In genomic region chr15:79798591-79798990, GRCm38 (mm10) we compare ENCODE assay signal across 11 mouse cellular contexts. TPM values are rescaled to one million over a fixed set of nuclear protein-coding genes. Genes with fewer than 3 reads are reported as not detected.
"Had no signal": no experiment of that assay in that cellular context is flagged by ENCODE, and none has a peak within 500 bp of the region (broad histone marks: within the 10 kb centered on the region; RNA-seq: fewer than 3 reads in every experiment).

No protein-coding gene starts in this region.

- H3K9ac ChIP-seq: limb, embryonic 13.5 days; liver, embryonic 14.5 days; midbrain, embryonic 12.5 days had no signal

- H3K27ac ChIP-seq: kidney, postnatal 0 days; limb, embryonic 13.5 days; liver, embryonic 14.5 days; midbrain, embryonic 12.5 days had no signal

- H3K4me3 ChIP-seq: limb, embryonic 13.5 days; midbrain, embryonic 12.5 days had no signal

- H3K36me3 ChIP-seq: limb, embryonic 13.5 days; midbrain, embryonic 12.5 days had no signal

- H3K4me2 ChIP-seq: limb, embryonic 13.5 days; midbrain, embryonic 12.5 days had no signal

- DNase-seq: kidney, adult 11 months; kidney, adult 9 months; kidney, postnatal 36 days; lung, adult 18-20 months; thymus, postnatal 4 days had no signal

- ATAC-seq: midbrain, embryonic 16.5 days had no signal

- H3K9me3 ChIP-seq: limb, embryonic 13.5 days; midbrain, embryonic 12.5 days had no signal

RNA-seq across cellular contexts. Expression of gene Npcd, which starts 35.4 kb away (rescaled TPM):
- polyA plus RNA-seq: liver, adult 2 months had no signal
